Mouse (Mus musculus): ENCODE data around the gene Myh7b. TPM values are rescaled to one million over a fixed set of nuclear protein-coding genes. Genes with fewer than 3 reads are reported as not detected.
A peak's percentile ranks its signal among the peaks of the same experiment; 100 is the strongest.
"Not testable (repeated sequence)": the region's sequence is repeated elsewhere in the genome, so short reads cannot be mapped to it uniquely, and the experiment has no call there.

Myh7b gene
- polyA plus RNA-seq, 1 experiment from 2014 or later, result 0.77 TPM

DNA sequence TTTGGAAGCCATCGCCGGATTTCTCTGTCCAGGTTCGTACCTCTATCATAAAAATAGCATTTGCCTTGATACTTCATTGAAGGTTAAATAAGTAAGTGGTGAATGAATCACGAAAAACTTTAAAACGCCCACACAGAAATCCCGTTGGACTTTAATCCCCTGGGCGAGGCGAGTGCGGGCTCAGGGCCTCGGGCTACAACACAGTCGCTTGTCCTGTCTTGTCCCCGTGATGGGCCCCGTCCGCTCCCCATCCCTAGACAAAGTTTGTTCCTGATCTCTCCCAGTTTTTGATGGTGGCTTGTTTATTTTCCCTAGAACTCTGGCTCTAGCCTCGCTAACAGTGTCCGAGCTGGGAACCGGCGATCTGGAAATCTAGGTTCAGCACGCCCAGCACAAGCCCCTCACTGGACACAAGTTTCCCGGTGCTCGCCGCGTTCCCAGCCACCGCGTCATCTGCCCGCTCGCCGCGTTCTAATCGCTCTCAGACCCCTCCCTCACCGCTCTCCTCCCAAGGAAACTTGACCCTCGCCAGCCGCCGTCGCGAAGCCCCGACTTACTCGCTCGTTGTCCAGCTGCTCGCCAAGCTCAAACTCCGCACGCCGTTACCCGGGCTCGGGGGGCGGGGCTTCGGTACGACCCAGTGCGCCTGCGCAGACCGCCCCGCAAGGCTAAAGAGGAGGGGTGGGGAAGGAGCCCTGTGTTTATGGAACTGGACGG, 18.7 kb upstream of the Myh7b start, which contains the start of gene Gss:
Gene Gss (minus strand): TSS at position 674 of the 717 bp plus-strand sequence.
- WGBS, result under 1% methylated on average over 53 of the region's 53 CpGs
- H3K36me3 ChIP-seq (ENCODE audit: control insufficient read depth, insufficient read depth, low read length), result no peaks in the 10 kb centered on the region

DNA sequence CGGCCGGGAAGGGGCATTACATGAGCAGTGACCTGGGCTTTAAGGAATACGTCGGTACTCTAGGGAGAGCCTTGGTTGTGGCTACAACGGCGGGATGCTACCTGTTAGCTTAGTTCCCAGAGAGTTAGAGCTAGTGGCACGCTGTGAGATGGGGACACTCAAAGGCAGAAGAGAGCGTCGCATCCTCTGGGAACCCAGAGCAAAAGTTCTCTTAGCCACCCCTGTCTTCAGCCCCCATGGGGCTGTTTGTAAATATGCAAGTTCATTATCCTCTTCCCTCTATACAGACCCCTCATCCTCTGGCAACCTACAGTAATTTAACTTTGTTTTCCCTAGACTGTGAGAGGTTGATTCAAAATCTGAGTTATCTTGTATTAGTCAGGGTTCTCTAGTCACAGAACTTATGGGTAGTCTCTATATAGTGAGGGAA, 18.1 kb upstream of the Myh7b start:
- Histone ChIP-seq H3K27me3 (replicated peaks; ENCODE audit: control insufficient read depth, insufficient read depth, low read length) (no peaks in the 10 kb centered on the region), H3K4me3 (ENCODE audit: low read length) (peak overlapping the region; percentile 59), H3K36me3 (ENCODE audit: control insufficient read depth, insufficient read depth, low read length) (no peaks in the 10 kb centered on the region), H3K9ac (ENCODE audit: low read depth, low read length) (peak overlapping the region; percentile 76), H3K4me2 (ENCODE audit: low read depth, low read length) (peak overlapping the region; percentile 74), H3K9me3 (ENCODE audit: control insufficient read depth, low read length) (no peaks in the 10 kb centered on the region), H3K4me1 (ENCODE audit: control insufficient read depth, insufficient read depth, low read length) (peaks cover 23% of the 10 kb centered on the region), H3K27ac (ENCODE audit: low read length) (peak overlapping the region; percentile 25; the same call in 1 of the 2 replicates)
- ATAC-seq, result no peak
- WGBS, result under 1% methylated on average over 9 of the region's 9 CpGs

More for the DNA sequence above, 18.7 kb upstream of the Myh7b start, which contains the start of gene Gss:
- Histone ChIP-seq H3K27ac (ENCODE audit: low read length) (peak within 1 kb of the TSS; percentile 93), H3K4me1 (ENCODE audit: control insufficient read depth, insufficient read depth, low read length) (peaks cover 23% of the 10 kb centered on the region), H3K9ac (ENCODE audit: low read depth, low read length) (peak within 1 kb of the TSS; percentile 76), H3K27me3 (replicated peaks; ENCODE audit: control insufficient read depth, insufficient read depth, low read length) (no peaks in the 10 kb centered on the region), H3K4me3 (ENCODE audit: low read length) (peak within 1 kb of the TSS; percentile 59), H3K4me2 (ENCODE audit: low read depth, low read length) (peak within 1 kb of the TSS; percentile 74), H3K9me3 (ENCODE audit: control insufficient read depth, low read length) (no peaks in the 10 kb centered on the region)
- ATAC-seq, result peak; percentile 85

DNA sequence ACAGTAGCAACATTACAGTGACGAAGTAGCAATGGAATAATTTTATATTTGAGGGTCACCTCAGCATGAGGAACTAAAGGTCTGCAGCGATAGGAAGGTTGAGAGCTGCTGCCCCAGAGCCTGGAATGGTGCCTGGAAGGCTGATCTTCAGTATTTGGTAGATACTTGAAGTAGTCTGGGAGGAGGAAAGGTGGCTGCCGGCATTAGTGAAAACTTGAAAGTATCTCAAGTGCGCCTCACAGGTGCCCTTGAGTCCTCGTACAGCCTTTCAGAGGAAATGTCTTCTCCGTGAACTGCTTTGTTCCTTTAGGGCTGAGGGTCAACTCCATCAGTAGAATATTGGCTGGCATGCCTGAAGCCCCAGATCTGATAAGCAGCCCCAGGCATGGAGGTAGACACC, 15.5 kb upstream of the Myh7b start:
- Histone ChIP-seq H3K9ac (ENCODE audit: low read depth, low read length) (no peak overlapping the region), H3K27ac (ENCODE audit: low read length) (no peak overlapping the region), H3K27me3 (replicated peaks; ENCODE audit: control insufficient read depth, insufficient read depth, low read length) (no peaks in the 10 kb centered on the region), H3K4me3 (ENCODE audit: low read length) (no peak overlapping the region), H3K9me3 (ENCODE audit: control insufficient read depth, low read length) (no peaks in the 10 kb centered on the region), H3K4me1 (ENCODE audit: control insufficient read depth, insufficient read depth, low read length) (peaks cover 18% of the 10 kb centered on the region), H3K4me2 (ENCODE audit: low read depth, low read length) (no peak overlapping the region), H3K36me3 (ENCODE audit: control insufficient read depth, insufficient read depth, low read length) (no peaks in the 10 kb centered on the region)
- ATAC-seq, result no peak
- 77% methylated on average over 6 of the region's 6 CpGs for WGBS

DNA sequence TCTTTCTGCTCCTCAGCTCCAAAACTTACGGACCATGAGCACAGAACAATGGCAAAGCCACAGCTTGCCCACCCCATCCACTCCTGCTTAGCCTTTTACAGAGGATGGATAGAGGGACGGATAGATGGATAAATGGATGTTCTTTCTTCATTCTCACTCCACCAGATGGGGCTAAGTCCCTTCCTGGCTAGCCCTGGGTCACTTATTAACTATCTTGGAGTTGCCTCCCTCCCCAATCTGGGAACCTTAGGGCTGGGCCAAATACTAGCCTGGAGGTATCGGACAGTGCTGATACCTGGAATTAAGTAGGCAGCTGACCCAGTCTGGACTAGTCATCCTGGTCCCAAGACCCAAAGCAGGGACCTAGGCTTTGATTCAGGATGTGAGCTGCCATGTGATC, 7.3 kb upstream of the Myh7b start:
- Histone ChIP-seq H3K4me1 (ENCODE audit: control insufficient read depth, insufficient read depth, low read length) (peaks cover 11% of the 10 kb centered on the region), H3K27ac (ENCODE audit: low read length) (no peak overlapping the region), H3K9ac (ENCODE audit: low read depth, low read length) (no peak overlapping the region), H3K4me3 (ENCODE audit: low read length) (no peak overlapping the region), H3K36me3 (ENCODE audit: control insufficient read depth, insufficient read depth, low read length) (no peaks in the 10 kb centered on the region), H3K9me3 (ENCODE audit: control insufficient read depth, low read length) (no peaks in the 10 kb centered on the region), H3K4me2 (ENCODE audit: low read depth, low read length) (no peak overlapping the region), H3K27me3 (replicated peaks; ENCODE audit: control insufficient read depth, insufficient read depth, low read length) (no peaks in the 10 kb centered on the region)
- ATAC-seq, result peak; percentile 50
- WGBS, result 56% methylated on average over 3 of the region's 3 CpGs

DNA sequence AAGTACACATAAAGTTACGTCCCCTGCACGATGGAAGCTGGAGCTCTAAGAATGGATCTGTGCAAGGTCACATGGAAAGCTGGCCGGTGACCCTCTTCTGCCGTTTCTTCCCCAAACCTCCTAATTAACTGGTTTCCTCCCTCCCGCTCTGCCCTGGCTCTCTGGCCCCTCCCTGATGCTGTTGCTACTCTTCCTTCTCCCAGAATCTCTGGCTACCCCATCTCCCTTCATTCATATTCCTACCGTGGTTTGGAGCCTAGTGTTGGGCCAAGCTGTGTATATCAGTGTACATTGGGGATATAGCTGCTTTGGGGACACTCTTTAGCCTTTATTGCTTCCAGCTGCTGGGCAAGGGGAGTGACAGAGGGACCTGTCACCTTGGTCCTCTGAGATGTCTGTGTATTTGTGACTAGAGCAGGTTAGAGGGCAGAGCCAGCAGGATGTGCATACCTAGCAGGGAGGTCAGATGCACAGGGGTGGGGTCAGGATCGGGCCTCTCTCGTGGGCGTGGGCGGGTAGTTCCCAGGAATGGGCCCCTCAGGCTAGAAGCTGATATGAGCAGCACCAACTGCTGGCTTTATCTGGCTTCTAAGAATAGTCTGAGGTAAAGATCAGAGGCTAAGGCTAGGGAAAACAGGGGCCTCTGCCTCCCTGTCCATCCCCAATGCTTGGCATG, 6.3 kb upstream of the Myh7b start:
- H3K36me3 ChIP-seq (ENCODE audit: control insufficient read depth, insufficient read depth, low read length), result no peaks in the 10 kb centered on the region
- H3K27me3 ChIP-seq (replicated peaks; ENCODE audit: control insufficient read depth, insufficient read depth, low read length), result no peaks in the 10 kb centered on the region
- H3K4me3 ChIP-seq (ENCODE audit: low read length), result no peak overlapping the region
- peak overlapping the region; percentile 88 for H3K27ac ChIP-seq (ENCODE audit: low read length)
- no peaks in the 10 kb centered on the region for H3K9me3 ChIP-seq (ENCODE audit: control insufficient read depth, low read length)
- H3K4me2 ChIP-seq (ENCODE audit: low read depth, low read length), result no peak overlapping the region
- 0 out of 2 replicates have a peak overlapping the region, but pooled peaks have one; percentile 21 for H3K9ac ChIP-seq (ENCODE audit: low read depth, low read length)
- WGBS, result 34% methylated on average over 10 of the region's 10 CpGs
- ATAC-seq, result peak; percentile 94
- peaks cover 11% of the 10 kb centered on the region for H3K4me1 ChIP-seq (ENCODE audit: control insufficient read depth, insufficient read depth, low read length)

DNA sequence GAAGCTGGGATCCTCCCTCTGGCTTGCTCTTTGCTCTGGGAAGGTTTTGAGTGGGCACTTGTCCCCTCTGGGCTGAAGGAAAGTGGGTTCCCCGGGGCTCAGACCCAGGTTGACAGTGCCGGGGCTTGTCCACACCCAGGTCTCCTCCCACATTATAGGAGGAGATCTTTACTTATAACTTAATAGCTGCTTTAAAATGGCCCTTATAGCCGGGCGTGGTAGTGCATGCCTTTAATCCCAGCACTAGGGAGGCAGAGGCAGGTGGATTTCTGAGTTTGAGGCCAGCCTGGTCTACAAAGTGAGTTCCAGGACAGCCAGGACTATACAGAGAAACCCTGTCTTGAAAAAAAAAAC, 5.8 kb upstream of the Myh7b start:
- Histone ChIP-seq H3K4me1 (ENCODE audit: control insufficient read depth, insufficient read depth, low read length) (peaks cover 11% of the 10 kb centered on the region), H3K27ac (ENCODE audit: low read length) (peak overlapping the region; percentile 88)
- not testable (repeated sequence) for H3K9ac ChIP-seq (ENCODE audit: low read depth, low read length); H3K27me3 ChIP-seq (replicated peaks; ENCODE audit: control insufficient read depth, insufficient read depth, low read length); H3K36me3 ChIP-seq (ENCODE audit: control insufficient read depth, insufficient read depth, low read length); H3K9me3 ChIP-seq (ENCODE audit: control insufficient read depth, low read length); H3K4me2 ChIP-seq (ENCODE audit: low read depth, low read length); H3K4me3 ChIP-seq (ENCODE audit: low read length)
- WGBS, result 52% methylated on average over 4 of the region's 4 CpGs
- peak; percentile 88 for ATAC-seq

DNA sequence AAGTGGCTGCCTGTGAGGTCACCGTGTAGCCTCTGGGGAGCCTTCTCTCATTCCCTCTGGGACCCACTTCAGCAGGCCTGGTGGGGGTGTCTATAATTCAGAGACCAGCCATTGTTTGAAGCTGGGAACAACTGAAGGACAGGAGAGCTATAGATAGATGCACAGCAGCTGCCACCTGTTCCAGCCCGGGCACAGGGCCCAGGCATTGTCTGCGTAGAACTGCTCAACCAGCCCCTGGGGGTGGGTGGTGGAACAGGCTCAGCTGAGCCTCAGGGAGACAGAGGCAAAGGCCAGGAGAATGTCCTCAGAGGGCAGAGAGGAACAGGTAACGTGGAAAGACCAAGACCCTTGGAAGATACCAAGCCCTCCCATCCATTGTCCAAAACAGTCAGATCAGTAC, 4.7 kb upstream of the Myh7b start:
- H3K4me1 ChIP-seq (ENCODE audit: control insufficient read depth, insufficient read depth, low read length), result peaks cover 17% of the 10 kb centered on the region
- H3K27me3 ChIP-seq (replicated peaks; ENCODE audit: control insufficient read depth, insufficient read depth, low read length), result no peaks in the 10 kb centered on the region
- no peaks in the 10 kb centered on the region for H3K36me3 ChIP-seq (ENCODE audit: control insufficient read depth, insufficient read depth, low read length)
- 85% methylated on average over 4 of the region's 4 CpGs for WGBS
- H3K4me2 ChIP-seq (ENCODE audit: low read depth, low read length), result no peak overlapping the region
- H3K9me3 ChIP-seq (ENCODE audit: control insufficient read depth, low read length), result no peaks in the 10 kb centered on the region
- no peak overlapping the region for H3K4me3 ChIP-seq (ENCODE audit: low read length)
- ATAC-seq, result no peak
- no peak overlapping the region for H3K27ac ChIP-seq (ENCODE audit: low read length)
- H3K9ac ChIP-seq (ENCODE audit: low read depth, low read length), result no peak overlapping the region

DNA sequence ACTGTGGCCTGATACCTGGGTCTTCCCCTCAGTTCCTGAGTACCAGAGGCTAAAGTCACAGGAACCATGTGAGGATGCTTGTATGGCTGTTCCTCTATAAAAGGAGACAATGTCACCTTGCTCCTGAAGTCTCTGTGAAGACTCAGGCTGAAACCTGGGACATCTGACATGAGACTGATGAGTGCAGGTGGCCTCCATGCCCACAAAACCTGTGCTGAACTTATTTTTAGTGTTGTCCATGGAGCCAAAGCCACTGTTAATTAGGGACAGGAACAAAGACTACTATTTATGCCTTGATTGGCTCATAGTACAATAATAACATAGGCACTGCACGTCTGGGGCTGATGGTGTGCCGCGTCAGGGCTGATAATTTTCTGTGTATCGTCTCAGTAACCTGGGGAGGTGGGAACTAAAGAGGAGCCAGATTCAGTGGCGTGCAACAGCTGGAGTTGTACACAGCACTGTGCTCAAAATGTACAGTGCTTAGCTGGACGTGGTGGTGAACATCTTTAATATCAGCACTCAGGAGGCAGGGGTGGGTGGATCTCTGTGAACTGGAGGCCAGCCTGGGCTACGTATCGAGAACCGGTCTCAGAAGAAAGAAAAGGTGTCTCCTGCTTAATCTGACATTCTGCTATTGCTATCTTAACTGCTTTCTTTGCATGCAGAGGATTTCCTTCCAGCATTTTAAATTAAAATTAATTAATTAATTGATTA, 980 bp downstream of the Myh7b start:
- Histone ChIP-seq H3K4me2 (ENCODE audit: low read depth, low read length) (no peak overlapping the region), H3K9me3 (ENCODE audit: control insufficient read depth, low read length) (no peaks in the 10 kb centered on the region), H3K36me3 (ENCODE audit: control insufficient read depth, insufficient read depth, low read length) (no peaks in the 10 kb centered on the region), H3K27ac (ENCODE audit: low read length) (no peak overlapping the region), H3K9ac (ENCODE audit: low read depth, low read length) (no peak overlapping the region), H3K4me1 (ENCODE audit: control insufficient read depth, insufficient read depth, low read length) (peaks cover 18% of the 10 kb centered on the region), H3K27me3 (replicated peaks; ENCODE audit: control insufficient read depth, insufficient read depth, low read length) (no peaks in the 10 kb centered on the region), H3K4me3 (ENCODE audit: low read length) (no peak overlapping the region)
- WGBS, result 86% methylated on average over 9 of the region's 9 CpGs
- no peak for ATAC-seq

DNA sequence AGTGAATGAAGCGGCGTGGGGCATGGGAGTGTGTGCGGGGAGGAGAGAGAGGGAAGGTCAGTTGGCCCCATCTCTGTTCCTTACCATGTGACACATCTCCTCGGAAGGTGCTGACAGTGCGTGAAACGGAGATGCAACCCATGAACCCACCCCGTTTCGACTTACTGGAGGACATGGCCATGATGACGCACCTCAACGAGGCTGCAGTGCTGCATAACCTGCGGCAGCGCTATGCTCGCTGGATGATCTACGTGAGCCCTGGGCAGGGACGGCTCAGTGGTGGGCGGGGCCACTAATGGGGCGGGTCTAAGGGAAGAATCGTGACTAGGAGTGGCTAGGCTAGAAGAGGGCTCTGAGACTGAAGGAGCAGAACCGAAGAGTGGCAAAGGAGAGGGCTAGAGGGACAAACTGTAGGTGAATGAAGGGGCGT, 2.3 kb downstream of the Myh7b start:
- H3K27ac ChIP-seq (ENCODE audit: low read length), result peak overlapping the region; percentile 47
- no peaks in the 10 kb centered on the region for H3K9me3 ChIP-seq (ENCODE audit: control insufficient read depth, low read length)
- peak overlapping the region; percentile 39 for H3K4me3 ChIP-seq (ENCODE audit: low read length)
- H3K4me2 ChIP-seq (ENCODE audit: low read depth, low read length), result peak overlapping the region; percentile 57
- H3K36me3 ChIP-seq (ENCODE audit: control insufficient read depth, insufficient read depth, low read length), result no peaks in the 10 kb centered on the region
- peak; percentile 97 for ATAC-seq
- peaks cover 18% of the 10 kb centered on the region for H3K4me1 ChIP-seq (ENCODE audit: control insufficient read depth, insufficient read depth, low read length)
- peak overlapping the region; percentile 54 for H3K9ac ChIP-seq (ENCODE audit: low read depth, low read length)
- H3K27me3 ChIP-seq (replicated peaks; ENCODE audit: control insufficient read depth, insufficient read depth, low read length), result no peaks in the 10 kb centered on the region
- WGBS, result 4% methylated on average over 20 of the region's 20 CpGs
